Mouse (Mus musculus) intestine, embryonic 14.5 days (tissue): ENCODE measurements at regions not wholly inside any gene's neighbourhood (a gene's known extent, or its start where the extent isn't known, plus 50 kb on each side); places are given as distances from the start of the nearest gene placed in this dataset.

Experiments
- ATAC-seq: fragments of 200-750 bp; cut with Nextera tagmentation; replicated peaks from 2 replicates; pipeline ENCODE4 v1.8.0; 2017; ENCODE audit warnings: low read depth, moderate number of reproducible peaks, moderate TSS enrichment, moderate library complexity; ENCODE audit not compliant: low FRiP score, low TSS enrichment
- DNase-seq: peaks from one replicate; pipeline ENCODE4 v3.0.0-alpha.2; 2018; ENCODE audit warnings: low spot score
- H3K27ac ChIP-seq: fragments of 300-500 bp; sonication (generic); 2 replicates; pipeline ENCODE4 v1.5.1; 2014; ENCODE audit warnings: low read depth, mild to moderate bottlenecking, control low read depth
- H3K27me3 ChIP-seq: fragments of 300-500 bp; sonication (generic); replicated peaks from 2 replicates; pipeline ENCODE4 v1.6.1; 2014; ENCODE audit warnings: low read length, control low read depth; ENCODE audit not compliant: control insufficient read depth, insufficient read depth
- H3K36me3 ChIP-seq: fragments of 300-500 bp; sonication (generic); 2 replicates; pipeline ENCODE4 v1.6.1; 2014; ENCODE audit warnings: low read length, control low read depth; ENCODE audit not compliant: control insufficient read depth, insufficient read depth
- H3K4me1 ChIP-seq: fragments of 300-500 bp; sonication (generic); replicated peaks from 2 replicates; pipeline ENCODE4 v1.6.1; 2014; ENCODE audit warnings: low read length, control low read depth, mixed read lengths; ENCODE audit not compliant: control insufficient read depth, insufficient read depth
- H3K4me2 ChIP-seq: fragments of 300-500 bp; sonication (generic); 2 replicates; pipeline ENCODE4 v1.6.1; 2014; ENCODE audit warnings: low read length
- H3K4me3 ChIP-seq: fragments of 300-500 bp; sonication (generic); 2 replicates; pipeline ENCODE4 v1.5.1; 2014; ENCODE audit warnings: low read depth, low read length, control low read depth, mixed read lengths
- H3K9ac ChIP-seq: fragments of 300-500 bp; sonication (generic); 2 replicates; pipeline ENCODE4 v1.6.1; 2014; ENCODE audit warnings: mild to moderate bottlenecking, low read length
- H3K9me3 ChIP-seq: fragments of 300-500 bp; sonication (generic); 2 replicates; pipeline ENCODE4 v1.6.1; 2016; ENCODE audit warnings: low read length, control low read depth; ENCODE audit not compliant: control insufficient read depth
- WGBS: fragments of 180-500 bp; shearing (Covaris S2); extraction: QIAGEN DNeasy Blood & Tissue Kit; methylation state at CpG from one replicate; pipeline ENCODE4 v1.1.7; 2014; 5-methylcytosine and 5-hydroxymethylcytosine counted together

DNA sequence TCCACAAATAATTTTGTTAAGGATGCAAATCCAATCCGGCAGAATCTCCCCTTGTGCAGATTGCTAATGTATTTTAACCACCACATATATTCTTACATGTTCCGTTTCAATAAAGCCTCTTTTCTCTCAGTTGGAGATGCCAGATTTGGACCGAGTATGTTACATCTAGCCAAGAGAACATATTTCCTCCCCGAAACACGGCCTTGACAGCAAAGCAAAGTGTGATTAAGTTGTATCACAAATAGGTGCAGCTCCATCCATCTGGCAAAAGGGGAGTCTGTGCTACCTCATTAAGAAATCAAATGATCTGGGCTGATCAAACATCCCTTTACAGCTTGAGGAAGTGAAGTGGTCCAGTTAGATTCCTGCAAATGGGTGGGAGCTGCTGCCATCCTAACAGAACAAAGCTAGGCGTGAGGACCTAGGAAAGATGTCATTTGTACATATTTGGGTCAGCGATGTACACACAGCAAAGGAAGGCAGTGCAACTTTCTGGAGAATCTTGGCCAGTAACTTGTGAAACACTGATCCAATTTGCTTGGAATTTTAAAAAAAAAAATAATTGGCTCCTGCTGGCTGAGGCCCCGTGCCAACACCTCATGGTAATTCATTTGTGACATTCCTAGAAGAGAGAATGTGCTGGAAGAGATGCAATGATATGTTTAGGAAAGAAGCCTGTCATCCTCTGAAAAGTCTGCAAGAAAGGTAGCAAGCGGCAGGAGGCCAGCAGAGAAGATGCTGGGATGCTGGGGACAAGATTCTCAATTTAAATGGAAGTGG lies 223.8 kb downstream of the Rpl10-ps3 start:
- H3K9me3 ChIP-seq = no peaks in the 10 kb centered on the region
- H3K27me3 ChIP-seq = no peaks in the 10 kb centered on the region
- DNase-seq (no peak), ATAC-seq (no peak)
- no peak overlapping the region for H3K9ac ChIP-seq
- H3K36me3 ChIP-seq = no peaks in the 10 kb centered on the region
- WGBS = 82% methylated on average over 9 of the region's 9 CpGs
- H3K27ac ChIP-seq = no peak overlapping the region
- H3K4me3 ChIP-seq = no peak overlapping the region
- H3K4me2 ChIP-seq = no peak overlapping the region
- H3K4me1 ChIP-seq = no peaks in the 10 kb centered on the region

DNA sequence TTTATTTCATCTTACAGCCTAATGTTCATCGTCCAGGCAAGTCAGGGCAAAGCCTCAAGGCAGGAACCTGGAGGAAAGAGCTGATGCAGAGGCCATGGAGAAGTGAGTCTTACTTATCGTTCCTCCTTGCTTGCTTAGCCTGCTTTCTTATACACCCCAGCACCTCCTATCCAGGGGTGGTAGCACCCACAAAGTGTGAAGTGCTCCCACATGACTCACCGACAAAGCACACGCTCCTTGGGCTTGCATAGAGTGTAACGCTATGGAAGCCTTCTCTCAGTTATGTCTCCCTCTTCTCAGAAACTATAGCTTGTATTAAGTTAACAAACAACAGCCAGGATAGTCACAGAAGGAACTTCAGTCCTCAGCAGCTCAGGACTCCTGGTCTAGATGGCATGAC lies 225.4 kb downstream of the Rpl10-ps3 start:
- WGBS = 92% methylated on average over 5 of the region's 5 CpGs
- no peaks in the 10 kb centered on the region for H3K27me3 ChIP-seq
- DNase-seq = no peak
- H3K9ac ChIP-seq = no peak overlapping the region
- H3K4me1 ChIP-seq = no peaks in the 10 kb centered on the region
- no peaks in the 10 kb centered on the region for H3K36me3 ChIP-seq
- H3K27ac ChIP-seq = no peak overlapping the region
- no peaks in the 10 kb centered on the region for H3K9me3 ChIP-seq
- no peak overlapping the region for H3K4me3 ChIP-seq
- no peak for ATAC-seq
- H3K4me2 ChIP-seq = no peak overlapping the region

DNA sequence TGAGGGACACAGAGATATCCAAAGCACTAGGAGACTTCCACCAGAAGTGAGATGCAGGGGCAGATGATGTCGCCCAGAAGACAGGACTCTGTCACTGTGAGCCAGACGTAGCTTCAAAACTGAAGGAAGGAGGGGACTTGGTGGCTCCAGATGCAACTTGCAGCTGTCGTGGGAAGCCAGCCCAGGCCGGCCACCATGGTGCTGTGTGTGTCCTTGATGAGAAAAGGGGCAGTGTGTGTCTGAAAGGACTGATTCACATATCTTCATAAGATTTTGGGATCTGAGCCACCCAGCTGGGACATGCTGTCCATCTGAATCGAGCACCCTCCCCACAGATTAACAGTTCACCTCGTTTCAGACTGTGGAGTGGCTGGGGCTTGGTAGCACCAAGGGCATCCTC lies 226.2 kb downstream of the Rpl10-ps3 start:
- ATAC-seq (no peak), DNase-seq (no peak)
- H3K36me3 ChIP-seq = no peaks in the 10 kb centered on the region
- 74% methylated on average over 6 of the region's 6 CpGs for WGBS
- no peaks in the 10 kb centered on the region for H3K9me3 ChIP-seq
- H3K4me1 ChIP-seq = no peaks in the 10 kb centered on the region
- H3K9ac ChIP-seq = no peak overlapping the region
- no peak overlapping the region for H3K4me3 ChIP-seq
- no peak overlapping the region for H3K4me2 ChIP-seq
- no peak overlapping the region for H3K27ac ChIP-seq
- no peaks in the 10 kb centered on the region for H3K27me3 ChIP-seq

DNA sequence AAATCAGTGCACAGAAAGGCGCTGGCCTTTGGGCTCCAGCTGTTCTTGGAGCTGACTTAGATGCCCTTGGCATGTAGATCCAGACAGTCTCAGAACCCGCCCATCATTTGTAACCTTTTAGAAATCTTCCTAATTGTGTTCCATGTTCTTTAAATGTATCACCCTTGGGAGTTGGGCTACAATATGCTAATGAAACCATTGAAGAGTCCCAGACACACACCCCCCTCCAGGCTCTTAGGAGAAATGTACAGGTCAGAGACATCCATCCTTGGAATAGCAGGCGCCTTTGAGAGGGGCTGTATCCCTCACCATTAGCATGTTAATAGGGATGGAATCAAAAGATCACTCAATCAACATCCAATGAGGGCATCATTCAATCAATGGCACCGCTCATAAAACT lies 238.2 kb downstream of the Rpl10-ps3 start:
- Histone ChIP-seq H3K9me3 (no peaks in the 10 kb centered on the region), H3K27me3 (no peaks in the 10 kb centered on the region), H3K9ac (no peak overlapping the region), H3K27ac (no peak overlapping the region), H3K36me3 (no peaks in the 10 kb centered on the region), H3K4me3 (no peak overlapping the region), H3K4me2 (no peak overlapping the region), H3K4me1 (no peaks in the 10 kb centered on the region)
- ATAC-seq = no peak
- DNase-seq = no peak
- 80% methylated on average over 4 of the region's 4 CpGs for WGBS

DNA sequence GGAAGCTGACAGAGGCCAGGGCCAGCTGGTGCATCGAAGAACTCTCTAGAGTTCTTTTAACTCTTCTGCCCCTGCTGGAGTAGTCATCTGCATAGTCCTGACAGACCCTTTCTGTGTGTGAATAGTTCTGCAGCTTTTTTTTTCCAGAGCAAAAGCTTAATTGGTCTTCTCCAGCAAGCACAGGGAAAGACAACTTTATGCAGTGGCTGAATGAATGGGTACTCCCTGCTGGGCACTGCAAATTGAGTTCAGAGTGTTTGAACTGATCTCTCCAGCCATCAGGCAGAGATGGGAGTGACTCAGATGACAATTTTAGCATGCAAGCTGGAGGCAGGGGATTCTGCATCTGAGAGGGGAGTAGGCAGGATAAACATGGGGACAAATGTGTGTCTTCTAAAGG lies 242.0 kb downstream of the Rpl10-ps3 start:
- H3K27me3 ChIP-seq = no peaks in the 10 kb centered on the region
- no peaks in the 10 kb centered on the region for H3K9me3 ChIP-seq
- ATAC-seq = no peak
- no peak overlapping the region for H3K4me2 ChIP-seq
- H3K4me1 ChIP-seq = no peaks in the 10 kb centered on the region
- WGBS = 54% methylated on average over 1 of the region's 1 CpGs
- no peak for DNase-seq
- no peaks in the 10 kb centered on the region for H3K36me3 ChIP-seq
- H3K4me3 ChIP-seq = no peak overlapping the region
- H3K9ac ChIP-seq = no peak overlapping the region
- H3K27ac ChIP-seq = no peak overlapping the region

DNA sequence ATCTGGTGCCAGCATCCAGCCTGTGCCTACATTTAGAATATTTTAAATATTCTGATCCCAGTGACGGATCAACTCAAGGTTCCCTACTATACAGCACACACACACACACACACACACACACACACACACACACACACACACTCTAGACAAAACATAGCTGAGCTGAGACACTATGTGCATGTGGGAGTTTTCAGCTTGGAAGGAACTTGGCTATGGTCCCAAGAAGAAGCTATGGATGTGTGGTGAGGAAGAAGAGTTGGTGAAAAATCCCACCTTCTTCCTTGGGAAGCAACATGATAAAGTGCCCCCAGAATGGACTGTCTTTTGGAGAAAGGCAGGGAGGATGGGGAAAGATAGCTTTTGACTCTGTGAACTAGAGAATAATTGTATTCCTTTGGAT lies 243.7 kb downstream of the Rpl10-ps3 start:
- H3K27me3 ChIP-seq = no peaks in the 10 kb centered on the region
- no peak overlapping the region for H3K27ac ChIP-seq
- WGBS = 81% methylated on average over 1 of the region's 1 CpGs
- H3K9ac ChIP-seq = no peak overlapping the region
- no peaks in the 10 kb centered on the region for H3K4me1 ChIP-seq
- no peak overlapping the region for H3K4me2 ChIP-seq
- H3K9me3 ChIP-seq = no peaks in the 10 kb centered on the region
- ATAC-seq (no peak), DNase-seq (no peak)
- H3K36me3 ChIP-seq = no peaks in the 10 kb centered on the region
- H3K4me3 ChIP-seq = no peak overlapping the region

DNA sequence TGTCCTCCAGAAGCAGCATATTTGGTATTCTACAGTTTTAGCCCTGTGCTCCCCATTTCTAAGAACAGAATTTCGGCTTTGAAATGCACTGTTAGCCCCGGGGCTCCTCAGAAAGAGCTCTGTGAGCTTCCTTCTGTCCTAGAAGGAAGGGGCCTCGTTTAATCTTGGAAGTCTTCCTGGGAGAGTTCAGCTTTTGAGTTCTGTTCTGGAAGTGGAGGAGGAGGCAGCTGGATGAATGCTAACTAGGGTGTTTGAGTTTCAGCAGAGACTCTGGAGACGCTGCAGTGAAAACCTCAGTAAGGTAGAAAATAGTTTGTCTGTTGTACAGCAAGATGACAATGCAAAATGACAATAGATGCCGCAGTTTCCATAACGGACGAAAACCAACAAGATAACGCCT lies 253.8 kb downstream of the Rpl10-ps3 start:
- 77% methylated on average over 8 of the region's 8 CpGs for WGBS
- Histone ChIP-seq H3K4me1 (no peaks in the 10 kb centered on the region), H3K4me3 (no peak overlapping the region), H3K4me2 (no peak overlapping the region), H3K9ac (no peak overlapping the region), H3K36me3 (no peaks in the 10 kb centered on the region), H3K9me3 (no peaks in the 10 kb centered on the region), H3K27ac (no peak overlapping the region), H3K27me3 (no peaks in the 10 kb centered on the region)
- DNase-seq (no peak), ATAC-seq (no peak)

DNA sequence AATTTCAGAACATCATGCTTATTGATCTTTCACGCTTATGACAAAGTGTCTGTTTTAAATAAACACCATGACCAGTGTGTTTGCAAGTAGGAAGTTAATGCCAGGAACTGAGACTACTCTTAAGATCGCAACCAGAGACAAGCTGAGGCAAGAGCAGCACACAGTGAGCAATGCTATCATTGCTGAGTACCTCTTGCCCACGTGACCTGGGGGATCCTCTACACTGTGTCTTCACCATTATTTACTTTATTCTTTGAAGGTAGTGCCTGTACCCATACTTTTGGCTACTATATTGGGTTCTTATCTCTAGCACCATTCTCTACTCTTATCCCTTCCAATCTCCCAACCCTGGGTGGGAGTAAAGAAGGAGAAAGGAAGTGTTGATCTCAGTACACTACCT lies 254.9 kb downstream of the Rpl10-ps3 start:
- ATAC-seq (no peak), DNase-seq (no peak)
- Histone ChIP-seq H3K4me3 (no peak overlapping the region), H3K9me3 (no peaks in the 10 kb centered on the region), H3K4me2 (no peak overlapping the region), H3K36me3 (no peaks in the 10 kb centered on the region), H3K27ac (no peak overlapping the region), H3K9ac (no peak overlapping the region), H3K27me3 (no peaks in the 10 kb centered on the region), H3K4me1 (no peaks in the 10 kb centered on the region)
- WGBS = 74% methylated on average over 3 of the region's 3 CpGs

DNA sequence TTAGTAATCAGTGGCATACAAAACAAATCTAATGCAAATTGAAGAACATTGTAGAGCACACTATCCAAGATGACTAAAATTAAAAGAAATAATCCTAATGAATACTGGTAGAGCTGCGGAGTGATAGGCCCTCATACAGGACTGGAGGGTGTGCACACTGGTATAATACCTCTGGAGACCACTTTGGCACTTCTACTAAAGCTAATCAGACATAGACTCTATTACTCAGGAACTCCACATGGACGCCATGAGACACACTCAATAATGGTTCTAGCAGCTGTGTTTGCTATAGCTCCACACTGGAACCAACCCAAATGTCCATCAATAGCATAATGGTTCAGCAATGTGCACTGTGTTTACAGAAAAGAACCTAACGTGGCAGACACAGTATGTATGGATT lies 264.6 kb downstream of the Rpl10-ps3 start:
- Histone ChIP-seq H3K9me3 (no peaks in the 10 kb centered on the region), H3K4me1 (no peaks in the 10 kb centered on the region), H3K27me3 (no peaks in the 10 kb centered on the region), H3K27ac (no peak overlapping the region), H3K36me3 (no peaks in the 10 kb centered on the region), H3K9ac (no peak overlapping the region), H3K4me3 (no peak overlapping the region), H3K4me2 (no peak overlapping the region)
- ATAC-seq = no peak
- WGBS = 81% methylated on average over 3 of the region's 3 CpGs
- no peak for DNase-seq
